Mouse (Mus musculus) urinary bladder, postnatal 10 days (tissue): ENCODE measurements around the gene Rnf13.

ENCODE experiments used
- DNase-seq: peaks from one replicate; pipeline ENCODE4 v3.0.0; 2022; ENCODE audit warnings: low spot score

Rnf13 gene

DNA sequence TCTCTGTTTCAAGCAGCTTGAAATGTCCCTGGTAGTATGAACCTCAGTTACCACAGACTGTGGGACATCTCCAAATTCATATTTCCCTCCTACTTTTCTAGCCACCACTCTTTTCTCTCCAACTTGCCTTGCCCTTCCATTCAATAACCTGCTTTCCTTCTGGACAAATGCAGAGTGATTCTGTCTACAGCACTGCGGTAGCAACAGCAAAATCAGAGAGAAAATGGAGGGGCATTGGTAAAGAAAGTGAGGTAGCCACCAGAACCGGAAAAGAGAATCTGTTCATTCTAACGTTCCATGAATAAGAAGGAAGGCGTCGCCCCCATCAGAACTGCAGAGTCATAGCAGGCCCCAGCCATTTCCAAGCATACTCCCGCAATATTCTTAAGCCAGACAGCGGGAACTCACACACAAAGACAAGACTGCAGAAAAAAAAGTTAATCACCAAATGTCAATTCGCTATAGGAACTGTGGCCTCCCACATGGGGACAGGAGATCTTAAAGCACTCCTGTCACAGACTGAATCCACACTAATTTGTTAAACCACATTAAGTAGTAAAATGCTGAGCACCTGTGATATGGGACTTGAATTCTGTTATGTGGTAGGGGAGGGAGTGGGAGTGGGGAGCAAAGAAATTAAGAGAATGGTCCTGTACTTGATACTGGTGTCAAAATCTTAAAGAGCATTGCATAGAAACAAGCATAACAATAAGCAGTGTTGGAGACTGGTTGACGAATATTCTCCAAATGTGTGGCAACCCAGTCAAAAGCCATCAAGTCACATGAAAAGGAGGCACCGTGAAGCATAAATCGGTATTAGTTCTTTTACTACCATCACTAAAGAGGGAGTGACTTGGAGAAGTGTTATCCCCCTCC is 110.2 kb downstream of the Rnf13 start:
- DNase-seq, result no peak

DNA sequence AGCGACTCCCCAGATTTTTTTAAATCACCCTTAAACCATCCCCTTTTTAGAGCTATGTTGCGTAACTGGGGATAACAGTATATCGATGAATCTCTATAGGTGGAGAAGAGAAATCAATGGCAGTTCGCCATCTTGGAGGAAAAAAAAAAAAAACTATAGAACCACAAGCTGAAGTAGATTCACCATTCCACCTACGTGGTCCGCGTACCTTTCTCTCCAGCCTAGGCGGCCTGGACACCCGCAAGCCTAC is 110.7 kb downstream of the Rnf13 start:
- no peak for DNase-seq

DNA sequence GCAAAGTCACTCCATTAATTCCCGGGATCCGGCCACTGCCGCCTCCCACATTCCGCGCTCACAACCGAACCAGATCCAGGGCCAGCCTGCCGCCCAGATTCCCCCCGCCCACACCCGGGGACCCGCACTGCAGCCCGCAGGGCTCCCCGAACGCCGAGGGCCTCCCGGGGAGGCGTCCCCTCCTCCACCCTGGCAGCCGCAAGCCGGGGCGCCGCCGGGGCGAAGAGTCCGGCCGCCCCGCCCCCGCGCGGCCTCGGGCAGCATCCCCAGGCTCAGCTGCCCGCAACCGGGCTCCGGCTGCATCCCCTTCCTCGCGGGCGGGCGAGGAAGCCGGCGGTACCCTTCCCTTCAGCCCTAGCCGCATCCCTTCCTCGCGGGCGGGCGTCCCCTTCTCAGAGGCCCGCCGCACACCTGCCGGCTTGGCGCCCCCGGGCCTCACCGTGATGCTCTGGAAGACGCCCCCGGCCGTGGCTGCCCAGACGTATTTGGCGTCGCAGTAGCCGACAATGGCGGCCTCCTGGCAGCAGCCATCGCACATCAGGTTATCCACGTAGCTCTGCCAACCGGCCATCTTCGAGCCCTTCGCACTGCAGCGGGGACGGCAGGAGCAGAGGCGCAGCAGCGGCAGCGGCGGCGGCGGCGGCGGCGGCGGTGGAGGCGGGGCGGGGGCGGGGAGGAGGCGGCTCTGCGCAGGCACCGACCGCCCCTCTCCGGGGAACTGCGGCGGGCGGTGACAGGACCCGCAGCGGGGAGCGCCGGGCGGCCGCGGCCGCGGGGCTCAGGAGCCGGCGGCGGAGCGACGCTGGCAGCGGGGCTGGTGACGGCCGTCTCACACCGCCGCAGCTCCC is 111.3 kb downstream of the Rnf13 start:
- DNase-seq, result peak; percentile 13

DNA sequence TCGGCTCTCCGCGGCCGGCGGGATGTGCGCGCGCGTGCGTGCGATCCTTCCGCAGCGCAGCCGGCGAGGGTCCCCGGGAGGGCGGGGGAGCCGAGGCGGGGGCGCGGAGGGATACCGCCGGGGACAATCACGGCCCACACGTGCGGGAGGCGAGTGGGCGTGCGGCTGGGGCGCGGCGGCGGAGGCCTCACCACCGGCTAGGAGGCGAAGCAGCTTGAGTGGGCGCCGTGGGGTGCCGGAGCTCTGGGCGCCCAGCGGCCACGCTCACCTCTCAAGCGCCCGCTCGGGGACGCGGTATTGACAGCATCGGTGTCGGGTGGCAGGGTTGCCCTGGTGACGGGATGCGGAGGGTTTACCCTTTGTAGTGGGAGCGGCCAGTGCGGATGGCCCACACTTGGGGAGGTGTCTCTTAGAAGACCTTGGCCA is 111.9 kb downstream of the Rnf13 start, which contains the start of gene Pfn2:
Gene Pfn2 (minus strand): TSS at position 320 of the 426 bp plus-strand sequence.
- peak; percentile 36 for DNase-seq

DNA sequence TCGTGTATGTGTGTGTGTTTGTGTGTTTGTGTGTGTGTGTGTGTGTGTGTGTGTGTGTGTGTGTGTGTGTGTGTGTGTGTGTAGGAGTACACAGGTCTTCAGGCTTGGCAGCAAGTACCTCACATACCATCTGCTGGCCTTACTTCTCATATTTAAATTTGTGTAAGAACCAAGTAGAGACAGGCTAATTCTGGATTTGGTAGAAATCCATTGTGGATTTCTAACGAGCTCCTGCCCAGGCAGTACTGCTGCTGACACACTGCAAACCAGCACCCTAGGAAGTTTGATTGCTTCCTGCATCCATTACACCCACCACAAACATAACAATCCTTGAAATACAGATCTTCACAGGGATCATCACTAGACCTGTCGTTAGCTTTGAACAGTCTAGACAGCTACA is 147.1 kb downstream of the Rnf13 start:
- no peak for DNase-seq
